Mouse (Mus musculus): ENCODE measurements around the gene Grip1.

DNA sequence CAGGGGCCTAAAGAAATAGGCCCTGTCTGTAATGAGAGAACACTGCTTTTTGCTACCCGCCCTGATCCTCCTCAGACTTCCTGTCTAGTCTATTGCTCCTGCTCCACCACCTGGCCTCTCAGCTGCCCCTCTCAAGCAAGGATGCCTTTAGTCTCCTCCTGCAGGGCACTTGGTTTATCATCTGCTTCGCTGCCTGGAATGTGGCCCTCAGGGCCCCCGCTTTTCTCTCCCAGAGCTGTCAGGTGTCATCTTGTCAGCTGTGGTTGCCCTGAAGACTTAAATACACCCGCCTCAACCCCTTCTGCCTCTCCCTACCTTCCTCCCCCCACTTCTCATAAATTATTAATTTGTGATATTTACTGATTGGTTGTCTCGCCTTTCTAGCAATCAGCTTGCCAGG, 190.7 kb downstream of the Grip1 start:
- TF ChIP-seq CTCF (IDR thresholded peaks at IDR 0.05) (no peak), EP300 (IDR thresholded peaks at IDR 0.05) (no peak)
